Mouse (Mus musculus): ENCODE results near the gene Rere.
"Not testable (repeated sequence)": the region's sequence is repeated elsewhere in the genome, so short reads cannot be mapped to it uniquely, and the experiment has no call there.

Gene Rere

DNA sequence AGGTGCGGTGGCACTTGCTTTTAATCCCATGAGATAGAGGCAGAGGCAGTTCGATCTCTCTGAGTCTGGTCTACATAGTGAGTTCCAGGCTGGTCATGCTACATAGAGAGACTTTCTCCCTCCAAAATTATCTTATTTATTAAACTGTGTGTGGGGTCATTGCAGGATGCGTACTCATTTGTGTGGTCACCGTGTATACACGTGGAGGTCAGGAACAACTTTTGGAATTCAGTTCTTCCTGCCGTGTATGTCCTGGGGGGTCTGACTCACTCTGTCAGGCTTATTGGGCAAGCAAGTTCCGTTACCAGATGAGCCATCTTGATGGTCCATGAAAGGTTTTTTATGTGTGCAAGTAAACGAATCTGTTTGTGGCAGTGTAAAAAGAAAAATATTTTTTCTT is 5.5 kb downstream of the Rere start:
- no peak for DNase-seq

DNA sequence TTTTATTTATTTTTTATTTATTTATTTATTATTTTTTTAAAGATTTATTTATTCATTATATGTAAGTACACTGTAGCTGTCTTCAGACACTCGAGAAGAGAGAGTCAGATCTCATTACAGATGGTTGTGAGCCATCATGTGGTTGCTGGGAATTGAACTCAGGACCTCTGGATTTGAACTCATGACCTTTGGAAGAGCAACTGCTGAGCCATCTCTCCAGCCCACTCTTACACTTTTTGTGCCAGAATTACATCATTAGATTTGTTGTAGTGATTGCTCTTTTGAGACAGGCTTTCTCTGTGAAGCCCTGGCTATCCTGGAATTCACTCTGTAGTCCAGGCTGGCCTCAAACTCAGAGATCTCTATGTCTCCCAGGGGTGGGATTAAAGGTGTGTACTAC is 6.0 kb downstream of the Rere start:
- DNase-seq, result not testable (repeated sequence)

DNA sequence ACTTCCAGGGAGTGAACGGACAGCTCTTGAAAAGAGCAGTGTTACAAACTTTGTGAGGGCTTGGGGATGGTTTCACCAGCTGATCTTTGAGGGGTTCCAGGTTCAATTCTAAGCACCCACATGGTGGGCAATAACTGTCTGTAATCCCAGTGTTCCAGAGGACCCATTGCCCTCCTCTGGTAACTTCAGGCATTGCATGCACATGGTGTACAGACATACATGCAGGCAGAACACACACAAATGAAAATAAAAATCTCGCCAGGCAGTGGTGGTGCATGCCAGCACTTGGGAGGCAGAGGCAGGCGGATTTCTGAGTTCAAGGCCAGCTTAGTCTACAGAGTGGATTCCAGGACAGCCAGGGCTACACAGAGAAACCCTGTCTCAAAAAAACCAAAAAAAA is 10.5 kb downstream of the Rere start:
- no peak for DNase-seq

DNA sequence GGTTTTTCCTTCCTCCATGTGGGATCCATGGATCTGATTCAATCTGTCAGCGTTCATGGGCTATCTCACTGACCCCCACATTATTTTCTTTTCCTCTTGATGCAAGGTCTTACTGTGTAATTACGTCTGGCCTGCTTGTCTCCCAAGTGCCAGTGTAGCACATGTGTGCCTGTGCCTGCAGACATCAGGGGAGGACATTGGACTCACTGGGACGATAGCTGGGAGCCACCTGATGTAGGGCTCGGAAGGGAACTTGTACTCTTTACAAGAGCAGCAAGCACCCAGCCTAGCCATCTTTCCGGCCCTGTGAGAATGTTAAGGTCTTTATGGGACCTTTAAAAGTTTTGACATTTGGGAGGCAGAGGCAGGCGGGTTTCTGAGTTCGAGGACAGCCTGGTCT is 13.4 kb downstream of the Rere start:
- no peak for DNase-seq

DNA sequence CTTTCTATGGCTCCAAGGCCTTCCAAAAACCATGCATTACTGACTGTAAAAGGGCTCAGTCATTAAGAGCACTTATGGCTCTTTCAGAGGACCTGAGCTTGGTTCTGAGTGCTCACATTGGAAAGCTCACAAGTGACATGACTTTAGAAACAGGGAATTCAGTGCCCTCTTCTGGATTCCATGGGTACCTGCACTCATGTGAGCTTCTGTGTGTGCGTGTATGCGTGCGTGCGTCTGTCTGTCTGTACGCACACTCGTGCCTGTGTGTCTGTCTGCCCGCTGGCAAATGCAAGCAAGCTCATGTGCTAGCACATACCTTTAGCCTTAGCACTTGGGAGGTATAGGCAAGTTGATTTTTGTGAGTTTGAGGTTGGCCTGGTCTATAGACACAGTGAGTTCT is 14.5 kb downstream of the Rere start:
- DNase-seq, result no peak

DNA sequence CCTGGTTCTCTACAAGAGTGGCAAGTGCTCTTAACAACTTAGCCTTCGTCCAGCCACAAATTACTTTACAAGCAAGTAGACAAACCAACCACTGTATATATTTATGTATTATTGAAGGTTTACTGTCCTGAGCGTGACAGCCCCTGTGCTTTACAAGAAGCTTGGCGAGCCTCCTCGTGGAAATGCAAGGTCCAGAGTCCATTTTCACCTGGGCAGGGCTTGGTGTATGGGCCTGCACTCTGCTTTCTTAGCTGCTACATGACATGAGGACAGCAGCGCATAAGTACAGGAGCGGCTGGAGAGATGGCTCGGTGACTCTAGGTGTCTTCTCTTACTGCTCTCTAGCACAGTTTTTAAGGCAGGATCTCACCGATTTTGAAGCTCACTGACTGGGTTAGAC is 21.3 kb downstream of the Rere start:
- DNase-seq, result no peak

DNA sequence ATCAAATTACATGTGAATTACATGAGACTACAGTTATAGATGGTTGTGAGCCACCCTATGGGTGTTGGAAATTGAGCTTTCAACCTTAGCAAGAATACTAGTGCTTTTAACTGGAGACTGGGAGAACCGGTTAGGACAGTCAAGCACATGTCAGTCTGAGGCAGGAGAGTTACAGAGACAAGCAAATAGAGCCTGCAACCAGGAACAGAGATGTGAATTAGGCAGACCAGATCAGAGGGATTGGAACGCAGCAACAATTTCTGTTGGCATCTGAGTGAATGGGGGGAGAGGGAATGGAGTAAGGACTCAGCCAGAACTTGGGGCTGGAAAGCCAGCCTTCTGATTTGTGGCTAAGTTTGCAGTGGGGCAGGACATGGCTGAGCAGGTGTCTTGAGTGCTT is 25.3 kb downstream of the Rere start:
- no peak for DNase-seq

DNA sequence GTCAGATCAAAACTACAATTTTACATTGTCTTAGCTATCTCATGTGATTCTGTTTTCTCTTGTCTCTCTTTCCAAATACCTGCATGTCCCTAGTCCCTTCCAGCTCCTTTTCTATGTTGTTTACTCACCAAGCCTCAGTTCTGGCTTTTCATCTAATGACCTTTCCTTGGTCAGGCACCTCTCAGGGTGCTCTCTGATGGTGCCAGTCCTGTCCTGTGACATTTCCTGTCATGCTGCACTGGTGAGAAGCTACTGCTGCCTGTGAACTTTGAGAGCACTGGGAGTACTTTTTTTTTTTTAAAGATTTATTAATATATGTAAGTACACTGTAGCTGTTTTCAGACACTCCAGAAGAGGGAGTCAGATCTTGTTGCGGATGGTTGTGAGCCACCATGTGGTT is 25.8 kb downstream of the Rere start:
- no peak for DNase-seq

DNA sequence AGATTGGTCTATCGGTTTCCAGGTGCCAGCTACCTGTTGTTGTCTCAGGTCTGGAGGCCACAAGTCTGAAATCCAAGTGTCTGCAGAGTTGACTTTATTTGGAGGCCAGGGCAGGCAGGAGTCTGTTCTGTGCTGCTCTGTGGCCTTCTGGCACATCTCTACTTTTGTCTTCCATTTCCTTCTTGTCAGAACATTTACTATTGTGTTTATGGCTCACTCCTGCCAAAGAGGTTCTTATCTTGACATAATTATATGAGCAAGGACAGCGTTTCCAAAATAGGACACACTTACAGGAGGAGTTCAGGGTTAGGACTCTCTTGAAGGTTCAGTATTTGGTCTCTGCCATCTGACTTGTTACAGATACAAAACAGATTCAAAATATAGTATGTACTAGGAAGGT is 30.0 kb downstream of the Rere start:
- no peak for DNase-seq

DNA sequence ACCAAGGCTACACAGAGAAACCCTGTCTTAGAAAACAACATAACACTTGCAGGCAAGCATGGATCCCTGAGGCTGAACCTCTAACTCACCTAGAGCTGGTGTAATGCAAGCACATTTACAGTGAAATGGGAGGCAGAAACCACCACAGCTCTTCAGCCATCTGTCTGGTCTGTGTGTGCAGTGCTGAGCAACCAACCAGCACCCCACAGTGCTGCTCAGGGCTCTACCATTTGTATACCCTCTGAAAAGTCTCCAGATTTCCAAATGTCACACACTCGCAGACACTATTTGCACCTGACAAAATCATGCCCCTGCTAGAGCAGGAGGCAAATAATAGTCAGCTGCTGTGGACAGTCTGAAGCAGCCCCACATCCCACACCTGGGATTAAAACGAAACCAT is 31.2 kb downstream of the Rere start:
- DNase-seq, result peak; percentile 49

DNA sequence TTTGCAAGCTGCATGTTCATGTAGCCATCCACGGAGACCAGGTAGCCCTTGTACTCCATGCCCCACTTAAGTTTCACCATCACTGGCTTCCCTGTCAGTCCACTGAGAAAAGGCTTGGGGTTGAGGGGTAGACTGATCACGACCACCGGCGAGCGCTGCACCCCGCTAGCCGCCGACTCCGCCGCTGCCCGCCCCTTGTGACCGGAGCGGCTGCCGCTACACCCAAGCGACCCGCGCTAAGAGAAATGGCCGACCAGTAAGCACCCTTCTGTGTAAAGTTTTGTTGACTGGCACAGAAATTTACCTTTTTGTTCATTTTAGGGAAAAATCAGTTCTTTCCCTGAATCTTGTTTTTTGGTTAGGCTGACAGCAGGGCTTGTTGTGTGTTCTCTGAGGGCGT is 33.9 kb downstream of the Rere start:
- no peak for DNase-seq

DNA sequence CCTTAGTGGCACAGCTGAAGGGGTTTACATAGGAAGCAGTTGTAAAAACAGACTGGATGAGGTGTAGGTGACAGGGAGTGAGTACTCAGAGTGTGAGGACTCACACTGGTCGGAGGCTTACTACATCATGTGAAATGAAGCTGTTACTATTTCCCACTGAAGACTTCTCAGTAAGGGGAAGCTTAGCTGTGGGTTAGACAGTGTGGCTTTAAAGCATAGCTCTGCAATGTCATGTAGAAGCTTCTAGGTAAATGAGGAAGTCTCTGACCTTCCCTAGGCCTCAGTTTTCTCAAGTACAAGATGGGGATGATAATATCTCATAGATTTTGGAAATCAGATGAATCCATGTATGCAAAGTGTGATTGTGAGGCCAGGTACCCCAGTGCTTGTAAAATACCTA is 35.1 kb downstream of the Rere start:
- DNase-seq, result no peak

DNA sequence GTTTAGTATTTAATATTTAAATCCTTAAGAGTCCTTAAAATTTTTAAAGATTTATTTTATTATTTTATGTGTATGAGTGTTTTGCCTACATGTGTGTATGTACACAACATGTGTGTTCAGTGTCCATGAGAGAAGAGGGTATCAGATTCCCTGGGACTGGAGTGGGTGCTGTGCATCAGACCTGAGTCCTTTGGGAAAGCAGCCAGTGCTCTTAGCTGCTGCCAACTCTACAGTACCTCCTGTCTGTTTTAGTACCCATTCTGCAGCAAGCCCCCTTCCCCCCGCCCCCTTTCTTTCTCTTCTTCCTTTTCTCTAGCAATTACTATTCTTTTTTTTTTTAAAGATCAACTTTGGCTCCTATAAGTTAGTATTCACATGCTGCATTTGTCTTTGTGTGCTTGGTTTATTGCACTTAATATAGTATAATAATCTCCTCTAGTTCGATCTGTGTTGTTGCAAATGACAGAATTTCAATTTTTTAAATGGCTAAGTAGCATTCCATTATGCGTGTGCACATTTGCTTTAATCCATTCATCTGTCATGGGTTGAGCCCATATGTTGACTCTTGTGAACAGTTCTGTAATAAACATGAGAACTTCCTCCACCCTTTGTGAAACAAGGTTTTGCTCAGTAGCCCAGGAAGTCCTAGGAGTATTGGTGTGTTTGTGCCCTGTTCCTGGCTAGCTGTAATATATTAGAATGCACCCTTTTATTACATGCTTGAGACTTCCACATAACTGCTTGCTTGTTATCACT is 43.8 kb downstream of the Rere start:
- no peak for DNase-seq

DNA sequence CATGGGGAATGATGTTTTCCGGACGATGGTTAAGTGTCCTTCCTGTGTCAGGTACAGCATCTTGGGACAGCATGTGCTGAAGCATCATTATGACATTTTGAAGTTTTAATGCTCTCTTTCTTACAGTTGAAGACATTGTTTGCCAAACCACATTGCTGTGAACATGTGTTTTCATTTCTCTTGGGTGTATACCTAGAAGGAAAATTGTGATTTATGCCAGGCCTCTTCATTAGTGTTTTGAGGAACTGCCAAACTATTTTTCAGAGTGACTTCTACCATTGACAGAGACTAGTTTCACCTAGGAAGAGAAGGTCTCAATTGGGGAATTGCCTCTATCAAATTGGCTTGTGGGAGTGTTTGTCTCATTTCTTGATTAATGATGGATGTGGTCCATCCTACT is 44.6 kb downstream of the Rere start:
- DNase-seq, result no peak

DNA sequence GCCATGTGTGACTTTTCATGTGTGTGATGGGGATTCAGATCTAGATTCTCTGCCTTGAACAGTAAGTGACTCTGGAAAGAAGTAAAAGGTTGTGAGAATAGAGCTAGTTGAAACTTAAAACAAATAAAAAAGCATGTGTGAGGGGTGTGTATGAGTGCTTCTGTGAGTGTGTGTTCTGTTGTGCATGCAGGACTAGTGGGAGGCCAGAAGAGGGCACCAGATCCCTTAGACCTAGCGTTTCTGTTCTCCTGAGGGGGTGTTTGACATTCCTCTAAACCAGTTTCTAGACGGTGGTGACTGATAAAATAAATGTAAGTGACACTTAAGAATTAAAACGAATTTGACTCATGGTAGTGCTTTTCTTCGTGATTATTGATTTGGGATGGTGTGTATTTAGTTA is 46.0 kb downstream of the Rere start:
- DNase-seq, result no peak

DNA sequence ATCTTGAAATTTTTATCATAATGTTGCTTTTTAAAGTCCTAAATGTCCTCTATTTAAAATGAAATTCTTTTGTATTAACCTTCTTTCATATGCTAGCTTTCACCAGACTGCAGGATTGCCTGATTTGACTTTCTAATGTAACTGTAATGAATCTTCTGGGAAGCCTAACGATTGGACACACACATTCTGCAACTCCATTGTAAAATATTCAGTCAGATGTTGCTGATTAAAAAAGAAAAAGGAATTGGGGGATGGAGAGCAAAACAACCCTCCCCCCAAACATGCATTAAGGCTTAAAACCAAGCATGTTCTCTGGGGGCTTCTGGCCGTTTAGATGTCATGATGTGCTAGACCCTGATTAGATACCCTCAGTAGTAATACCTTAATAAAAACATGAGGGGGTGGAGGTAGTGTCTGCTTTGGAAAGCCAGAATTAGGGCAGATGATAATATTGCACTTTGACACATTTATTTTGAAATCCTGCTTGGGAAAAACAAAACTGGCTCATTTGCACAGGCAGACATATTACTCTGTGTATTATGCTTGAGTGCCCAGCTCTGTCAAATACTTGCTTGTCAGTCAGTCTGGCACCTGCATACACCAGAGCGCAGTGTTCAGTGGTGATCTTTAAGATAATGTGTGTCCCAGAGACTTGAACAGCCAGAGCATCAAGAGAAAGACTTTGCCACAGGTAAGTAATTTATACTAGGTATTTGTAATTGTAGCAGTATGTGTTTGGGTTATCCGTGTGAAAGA is 52.7 kb downstream of the Rere start:
- DNase-seq, result no peak

DNA sequence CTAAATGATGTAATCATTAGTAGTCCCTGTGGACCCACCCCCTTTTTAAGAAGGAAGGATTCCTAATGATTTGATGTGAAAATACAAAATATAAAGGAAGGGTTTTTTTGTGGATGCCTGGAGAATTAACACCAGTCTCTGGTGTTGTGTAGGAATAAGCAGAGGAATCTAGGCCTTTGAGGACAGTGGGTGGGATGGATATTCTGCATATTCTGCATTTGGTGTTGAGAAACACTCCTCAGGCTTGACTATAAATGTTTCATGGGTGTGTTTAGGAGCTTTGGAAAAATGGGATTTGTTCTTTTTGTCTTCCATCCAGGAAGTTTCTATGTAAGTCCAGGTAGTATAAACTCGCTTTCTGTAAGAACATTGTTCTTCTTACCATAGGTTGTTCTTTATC is 55.8 kb downstream of the Rere start:
- DNase-seq, result no peak

DNA sequence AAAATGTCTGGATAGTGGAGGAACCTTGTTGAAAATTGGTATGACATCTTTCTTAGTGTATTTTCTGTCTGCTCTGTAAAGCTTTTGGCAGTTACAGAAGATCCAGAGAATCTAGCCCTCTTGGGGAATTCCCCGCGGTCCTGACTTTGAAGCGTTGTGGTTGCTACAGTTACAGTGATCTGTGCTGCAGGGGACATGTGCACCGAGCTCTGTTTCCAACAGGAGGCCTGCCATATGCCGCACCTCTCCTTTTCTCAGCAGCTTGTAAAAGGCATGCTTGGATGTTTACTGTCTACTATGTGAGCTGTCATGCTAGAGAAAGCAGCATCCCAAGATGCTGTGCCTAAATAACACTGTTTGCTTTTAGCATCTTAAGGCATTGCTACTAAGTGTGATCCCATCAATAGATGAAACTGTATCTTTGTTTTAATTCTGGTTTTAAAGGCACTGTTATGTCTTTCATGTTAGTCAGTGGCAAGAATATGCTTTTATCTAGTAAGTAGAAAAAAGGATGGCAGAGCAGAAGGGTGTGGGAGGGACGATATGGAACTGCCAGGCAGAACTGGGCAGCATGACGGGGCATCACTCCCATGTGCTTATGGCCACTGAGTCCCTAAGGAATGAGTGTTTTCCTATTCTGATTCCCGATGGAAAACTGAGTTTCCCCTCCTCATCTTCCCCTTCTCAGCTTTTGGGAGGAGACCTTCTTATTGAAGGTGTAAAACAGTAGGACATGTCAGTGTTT is 57.6 kb downstream of the Rere start:
- peak; percentile 47 for DNase-seq

DNA sequence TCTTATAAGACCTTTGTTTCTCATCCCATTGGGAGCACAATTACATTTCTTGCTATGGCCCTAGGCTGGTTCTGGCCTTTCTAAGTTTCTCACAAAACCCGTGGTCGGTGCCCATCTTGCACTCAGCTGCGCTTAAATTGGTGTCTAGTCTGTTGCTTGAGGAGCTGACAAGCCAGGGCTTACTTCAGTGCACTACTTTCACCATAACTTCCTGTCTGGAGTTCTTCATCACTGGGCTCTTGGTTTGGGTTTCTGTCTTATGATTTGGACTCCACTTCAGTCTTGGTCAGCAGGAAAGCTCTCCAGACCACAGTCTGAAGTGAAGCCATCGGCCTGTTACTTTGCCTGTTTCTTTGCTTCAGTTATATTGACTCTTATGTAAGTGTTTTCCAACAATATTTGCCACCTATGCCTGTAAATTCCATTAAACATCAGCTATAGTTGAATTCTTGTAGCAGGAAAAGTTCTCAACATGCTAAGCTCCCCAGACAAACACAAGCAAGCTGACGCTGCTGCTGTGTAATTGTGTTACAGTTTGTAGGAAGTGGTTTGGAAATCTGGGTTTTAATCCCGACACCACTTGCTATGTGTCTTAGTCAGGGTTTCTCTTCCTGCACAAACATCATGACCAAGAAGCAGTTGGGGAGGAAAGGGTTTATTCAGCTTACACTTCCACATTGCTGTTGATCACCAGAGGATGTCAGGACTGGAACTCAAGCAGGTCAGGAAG is 59.5 kb downstream of the Rere start:
- no peak for DNase-seq

DNA sequence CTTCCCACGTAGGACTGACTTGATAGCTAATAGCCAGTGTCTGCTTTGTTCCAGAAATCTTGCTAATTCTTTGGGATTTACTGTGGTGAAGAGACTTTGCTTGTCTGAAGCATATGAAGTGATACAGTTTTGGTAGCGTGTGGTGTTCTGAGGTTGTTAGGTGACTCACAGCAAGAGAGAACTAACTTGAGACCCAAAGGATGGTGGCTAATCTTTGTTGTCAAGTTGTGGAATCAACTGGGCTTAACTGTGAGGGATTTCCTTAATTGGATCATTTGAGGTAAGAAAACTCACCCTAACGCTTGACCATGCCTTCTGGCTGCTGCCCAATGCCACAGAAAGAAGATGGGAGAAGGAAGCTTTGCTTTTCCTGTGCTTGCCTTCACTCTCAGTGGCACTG is 63.1 kb downstream of the Rere start:
- no peak for DNase-seq

DNA sequence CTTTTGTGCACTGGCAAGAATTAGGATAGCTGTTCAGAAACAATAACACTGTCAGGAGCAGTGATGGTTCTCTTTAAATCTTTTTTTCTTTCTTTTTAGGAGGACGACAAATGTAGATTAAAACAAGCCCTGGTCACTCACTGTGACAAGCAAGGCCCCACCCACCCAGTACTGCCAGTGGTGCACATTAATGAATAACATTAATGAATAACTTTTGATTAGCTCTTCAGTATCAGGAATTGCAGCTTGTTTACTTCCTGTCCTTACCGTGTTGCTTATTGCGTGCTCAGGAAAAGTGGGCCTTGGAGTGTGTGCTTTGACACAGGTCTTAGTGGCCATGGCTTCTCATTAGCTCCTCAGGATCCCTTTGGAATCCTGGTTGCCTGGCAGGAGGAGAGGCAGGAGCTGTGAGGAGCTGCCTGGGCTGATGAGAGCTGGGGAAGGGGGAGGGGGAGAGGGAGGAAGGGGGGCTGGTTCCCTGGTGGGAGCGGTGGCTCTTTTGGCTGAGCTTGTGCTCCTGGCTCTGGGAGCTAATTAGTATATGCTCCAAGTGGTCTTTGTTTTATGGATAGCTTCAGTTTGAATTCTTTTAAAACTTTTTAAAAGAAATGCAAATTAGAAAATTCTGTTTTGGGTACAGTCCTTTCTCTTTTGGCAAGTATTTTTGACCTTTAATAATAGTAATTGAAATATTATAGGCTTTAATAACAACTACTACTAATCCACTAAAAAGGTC is 65.4 kb downstream of the Rere start:
- no peak for DNase-seq

DNA sequence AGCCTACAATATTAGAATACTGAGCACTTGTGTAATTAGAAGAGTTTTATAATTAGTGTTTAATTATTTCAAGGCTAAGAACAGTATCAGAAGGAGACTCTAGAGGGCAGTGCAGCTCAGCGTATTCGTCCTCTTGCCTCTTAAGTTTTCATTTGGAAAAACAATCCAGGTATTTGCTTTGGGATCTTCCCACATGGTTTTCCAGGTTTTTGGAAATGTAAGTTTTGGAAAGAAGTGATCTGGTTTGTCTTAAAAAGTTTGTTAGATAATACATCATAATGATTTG is 65.9 kb downstream of the Rere start:
- no peak for DNase-seq

DNA sequence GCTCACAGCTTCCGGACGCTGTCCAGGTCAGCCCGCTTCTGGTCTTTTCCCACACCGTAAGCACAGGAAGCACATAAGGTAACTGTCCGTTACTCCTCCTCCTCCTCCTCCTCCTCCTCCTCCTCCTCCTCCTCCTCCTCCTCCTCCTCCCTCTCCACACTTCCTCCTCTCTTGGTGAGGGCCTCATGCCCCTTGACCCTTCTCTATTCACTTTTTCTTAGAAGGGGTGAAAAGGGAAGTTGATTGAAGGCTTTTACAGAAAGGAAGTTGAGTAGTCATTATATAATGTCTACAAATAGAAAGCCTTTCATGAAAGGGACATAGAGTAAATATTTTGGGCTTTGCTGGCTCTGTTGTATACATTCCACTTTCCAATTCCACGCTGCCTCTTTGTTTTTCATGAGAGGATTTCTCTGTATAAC is 68.2 kb downstream of the Rere start:
- no peak for DNase-seq
